Mouse (Mus musculus) small intestine, adult 2 months (tissue): ENCODE results near the gene Zfp36.

Experiments
- CTCF ChIP-seq: fragments of 200-500 bp; IDR thresholded peaks from 2 replicates; pipeline ENCODE4 v1.5.1; 2012; ENCODE audit warnings: low read depth, mild to moderate bottlenecking, control low read depth, inconsistent platforms, low read length, moderate library complexity, mixed read lengths; ENCODE audit not compliant: insufficient replicate concordance, insufficient read length; ENCODE audit errors: extremely low read depth
- POLR2A ChIP-seq: fragments of 200-500 bp; IDR thresholded peaks from 2 replicates; pipeline ENCODE4 v1.6.1; 2012; ENCODE audit warnings: low read depth, mild to moderate bottlenecking, control low read depth, inconsistent platforms, low read length, moderate library complexity

DNA sequence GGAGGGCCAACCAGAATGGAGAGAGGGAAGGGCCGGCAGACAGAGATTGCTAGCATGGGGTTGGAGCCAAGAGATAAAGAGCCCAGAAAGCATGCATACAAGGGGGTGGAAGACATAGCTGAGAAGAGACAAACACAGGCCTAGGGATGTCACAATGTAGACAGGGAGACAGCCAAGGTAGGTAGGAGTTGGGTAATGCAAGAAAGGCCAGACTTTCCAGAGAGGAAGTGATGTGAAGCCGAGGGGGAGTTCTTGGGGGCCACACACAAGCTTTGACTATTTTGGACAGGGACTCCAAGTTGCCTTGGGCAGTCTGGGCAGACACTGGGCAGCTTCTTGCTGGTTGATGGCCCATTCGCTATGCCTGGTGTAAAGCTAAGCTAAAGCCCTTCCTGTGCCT lies 21.9 kb upstream of the Zfp36 start:
- TF ChIP-seq POLR2A: no peak
- no peak for TF ChIP-seq CTCF
